Mouse (Mus musculus) lung, adult 18-20 months (tissue): ENCODE measurements around the gene Prpf31.
A peak's percentile ranks its signal among the peaks of the same experiment; 100 is the strongest.
"Not testable (repeated sequence)": the region's sequence is repeated elsewhere in the genome, so short reads cannot be mapped to it uniquely, and the experiment has no call there.

Experiments
- DNase-seq, 2 experiments: peaks; one replicate each; pipeline ENCODE4 v3.0.0; 2022; ENCODE audit warnings: mixed read lengths in 2 of 2

The Prpf31 gene

GRCm38 (mm10) chr7:3629543-3630477 lies at the start of gene Prpf31, which contains the start of gene Tfpt:
Gene Prpf31, plus strand, starts transcription at chr7:3629985.
Gene Tfpt, minus strand, starts transcription at chr7:3629929.
- DNase-seq: peak; percentile 94 to 95

- no peak for DNase-seq
These were observed 49.8 kb upstream of the Prpf31 start for GRCm38 (mm10) chr7:3580029-3580428.

- no peak for DNase-seq
These were observed 44.0 kb upstream of the Prpf31 start for GRCm38 (mm10) chr7:3585763-3586162.

- DNase-seq: no peak
These were observed 43.5 kb upstream of the Prpf31 start for GRCm38 (mm10) chr7:3586255-3586654.

- DNase-seq: no peak
These were observed 42.5 kb upstream of the Prpf31 start for GRCm38 (mm10) chr7:3587292-3587691.

GRCm38 (mm10) chr7:3590550-3590949 lies 39.2 kb upstream of the Prpf31 start:
- no peak for DNase-seq

- DNase-seq: no peak
These were observed 38.3 kb upstream of the Prpf31 start for GRCm38 (mm10) chr7:3591534-3591933.

- no peak for DNase-seq
These were observed 35.9 kb upstream of the Prpf31 start for GRCm38 (mm10) chr7:3593855-3594254.

GRCm38 (mm10) chr7:3594686-3595085 lies 35.1 kb upstream of the Prpf31 start:
- DNase-seq: no peak

- DNase-seq: peak; percentile 65 to 76
These were observed 34.6 kb upstream of the Prpf31 start for GRCm38 (mm10) chr7:3595146-3595545.

GRCm38 (mm10) chr7:3597755-3598154 lies 32.0 kb upstream of the Prpf31 start:
- DNase-seq: not testable (repeated sequence)

GRCm38 (mm10) chr7:3601119-3601518 lies 28.7 kb upstream of the Prpf31 start:
- DNase-seq: peak; percentile 44 to 61

GRCm38 (mm10) chr7:3606798-3607197 lies 23.0 kb upstream of the Prpf31 start:
- DNase-seq: no peak

- no peak for DNase-seq
These were observed 22.4 kb upstream of the Prpf31 start for GRCm38 (mm10) chr7:3607391-3607790.

- DNase-seq: no peak
These were observed 21.1 kb upstream of the Prpf31 start for GRCm38 (mm10) chr7:3608668-3609067.

GRCm38 (mm10) chr7:3609082-3609481 lies 20.7 kb upstream of the Prpf31 start:
- DNase-seq: no peak

- no peak for DNase-seq
These were observed 19.3 kb upstream of the Prpf31 start for GRCm38 (mm10) chr7:3610437-3610836.

GRCm38 (mm10) chr7:3611006-3611405 lies 18.8 kb upstream of the Prpf31 start:
- no peak for DNase-seq

GRCm38 (mm10) chr7:3614021-3614420 lies 15.8 kb upstream of the Prpf31 start:
- DNase-seq: no peak

- no peak for DNase-seq
These were observed 13.8 kb upstream of the Prpf31 start, which contains the start of gene Oscar for GRCm38 (mm10) chr7:3616057-3616388. Gene Oscar, minus strand, starts transcription at chr7:3616157.

GRCm38 (mm10) chr7:3616389-3617241 lies 13.2 kb upstream of the Prpf31 start:
- DNase-seq: no peak

- DNase-seq: peak; percentile 90 to 93
These were observed 12.4 kb upstream of the Prpf31 start, which contains the start of gene Ndufa3 for GRCm38 (mm10) chr7:3617242-3617995. Gene Ndufa3, plus strand, starts transcription at chr7:3617373.

GRCm38 (mm10) chr7:3629030-3629429 lies 755 bp upstream of the Prpf31 start:
- DNase-seq: no peak
